Mouse (Mus musculus): ENCODE results near the gene Phldb2. TPM values are rescaled to one million over a fixed set of nuclear protein-coding genes. Genes with fewer than 3 reads are reported as not detected.

The Phldb2 gene
- total and polyA plus RNA-seq, 2 experiments from 2014 or later, result 32.8 to 33.2 TPM

- H3K4me2 ChIP-seq (ENCODE audit: low read depth, low read length), result no peak overlapping the region
- no peaks in the 10 kb centered on the region for H3K9me3 ChIP-seq (replicated peaks; ENCODE audit: control insufficient read depth, low read length)
- H3K36me3 ChIP-seq (replicated peaks; ENCODE audit: control insufficient read depth, insufficient read depth, low read length), result no peaks in the 10 kb centered on the region
- ATAC-seq (ENCODE audit: insufficient read depth, low read depth) (no peak), DNase-seq (ENCODE audit: low spot score) (no peak)
- peaks cover 25% of the 10 kb centered on the region for H3K4me1 ChIP-seq (ENCODE audit: control insufficient read depth, insufficient read depth)
- no peak overlapping the region for H3K27ac ChIP-seq (ENCODE audit: low read depth)
- H3K9ac ChIP-seq (replicated peaks; ENCODE audit: low read depth, low read length), result no peak overlapping the region
- TF ChIP-seq CTCF (IDR thresholded peaks at IDR 0.05; ENCODE audit: low read depth), result no peak
- TF ChIP-seq EP300 (IDR thresholded peaks at IDR 0.05; ENCODE audit: low read depth), result no peak
- 88% methylated on average over 5 of the region's 5 CpGs for WGBS
- no peaks in the 10 kb centered on the region for H3K27me3 ChIP-seq (ENCODE audit: control insufficient read depth, insufficient read depth, low read length)
- H3K4me3 ChIP-seq (ENCODE audit: low read depth, low read length), result no peak overlapping the region
These were observed 26.5 kb downstream of the Phldb2 start for GRCm38 (mm10) chr16:45926875-45927274.

GRCm38 (mm10) chr16:45923731-45924424, 29.5 kb downstream of the Phldb2 start:
- no peak for DNase-seq (ENCODE audit: low spot score)
- WGBS, result 49% methylated on average over 6 of the region's 6 CpGs
- peaks cover 25% of the 10 kb centered on the region for H3K4me1 ChIP-seq (ENCODE audit: control insufficient read depth, insufficient read depth)

DNA sequence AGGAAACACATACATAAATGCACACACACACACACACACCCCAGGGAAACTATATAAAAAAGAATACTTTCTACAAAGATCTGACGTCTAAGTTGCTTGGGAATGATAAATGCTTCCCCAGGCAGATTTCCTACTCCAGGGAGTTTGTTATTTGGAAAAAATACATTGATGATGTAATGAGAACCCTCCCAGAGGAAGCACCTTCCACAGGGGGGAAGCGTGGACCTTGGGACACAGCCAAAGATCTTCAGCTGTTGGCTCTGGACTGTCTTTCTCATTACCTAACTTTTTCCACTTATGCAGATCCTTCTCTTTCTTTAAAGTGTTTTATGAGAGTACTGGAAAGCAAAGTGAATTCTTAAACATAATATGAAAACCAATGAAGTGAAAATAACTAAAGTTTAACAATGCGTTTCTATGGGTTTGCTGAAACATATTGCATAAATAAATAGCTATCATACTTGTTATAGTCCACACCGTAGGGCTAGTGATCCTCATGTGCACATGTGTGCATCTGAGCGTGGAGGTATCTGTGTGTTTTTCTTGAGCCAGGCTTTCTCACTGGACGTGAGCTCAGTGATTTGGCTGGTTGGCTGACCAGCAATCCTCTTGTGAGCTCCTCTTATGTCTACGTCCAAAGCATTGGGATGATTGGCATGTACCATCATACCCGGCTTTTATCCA, 30.7 kb downstream of the Phldb2 start:
- no peaks in the 10 kb centered on the region for H3K9me3 ChIP-seq (replicated peaks; ENCODE audit: control insufficient read depth, low read length)
- ATAC-seq (ENCODE audit: insufficient read depth, low read depth), result peak; percentile 73
- peak overlapping the region; percentile 41 for H3K27ac ChIP-seq (ENCODE audit: low read depth)
- no peak overlapping the region for H3K4me3 ChIP-seq (ENCODE audit: low read depth, low read length)
- no peaks in the 10 kb centered on the region for H3K36me3 ChIP-seq (replicated peaks; ENCODE audit: control insufficient read depth, insufficient read depth, low read length)
- 57% methylated on average over 8 of the region's 8 CpGs for WGBS
- H3K4me1 ChIP-seq (ENCODE audit: control insufficient read depth, insufficient read depth), result peaks cover 20% of the 10 kb centered on the region
- no peak overlapping the region for H3K4me2 ChIP-seq (ENCODE audit: low read depth, low read length)
- TF ChIP-seq EP300 (IDR thresholded peaks at IDR 0.05; ENCODE audit: low read depth) (no peak), CTCF (IDR thresholded peaks at IDR 0.05; ENCODE audit: low read depth) (no peak)
- no peaks in the 10 kb centered on the region for H3K27me3 ChIP-seq (ENCODE audit: control insufficient read depth, insufficient read depth, low read length)
- DNase-seq (ENCODE audit: low spot score), result peak; percentile 65
- no peak overlapping the region for H3K9ac ChIP-seq (replicated peaks; ENCODE audit: low read depth, low read length)

More at GRCm38 (mm10) chr16:45923731-45924424, 29.5 kb downstream of the Phldb2 start:
- no peaks in the 10 kb centered on the region for H3K27me3 ChIP-seq (ENCODE audit: control insufficient read depth, insufficient read depth, low read length)
- peak overlapping the region; percentile 46; the same call in 1 of the 2 replicates for H3K27ac ChIP-seq (ENCODE audit: low read depth)
- H3K36me3 ChIP-seq (replicated peaks; ENCODE audit: control insufficient read depth, insufficient read depth, low read length), result no peaks in the 10 kb centered on the region
- no peak overlapping the region for H3K4me3 ChIP-seq (ENCODE audit: low read depth, low read length)
- no peak overlapping the region for H3K9ac ChIP-seq (replicated peaks; ENCODE audit: low read depth, low read length)
- no peak overlapping the region for H3K4me2 ChIP-seq (ENCODE audit: low read depth, low read length)
- TF ChIP-seq CTCF (IDR thresholded peaks at IDR 0.05; ENCODE audit: low read depth) (no peak), EP300 (IDR thresholded peaks at IDR 0.05; ENCODE audit: low read depth) (no peak)
- H3K9me3 ChIP-seq (replicated peaks; ENCODE audit: control insufficient read depth, low read length), result no peaks in the 10 kb centered on the region
- no peak for ATAC-seq (ENCODE audit: insufficient read depth, low read depth)

DNA sequence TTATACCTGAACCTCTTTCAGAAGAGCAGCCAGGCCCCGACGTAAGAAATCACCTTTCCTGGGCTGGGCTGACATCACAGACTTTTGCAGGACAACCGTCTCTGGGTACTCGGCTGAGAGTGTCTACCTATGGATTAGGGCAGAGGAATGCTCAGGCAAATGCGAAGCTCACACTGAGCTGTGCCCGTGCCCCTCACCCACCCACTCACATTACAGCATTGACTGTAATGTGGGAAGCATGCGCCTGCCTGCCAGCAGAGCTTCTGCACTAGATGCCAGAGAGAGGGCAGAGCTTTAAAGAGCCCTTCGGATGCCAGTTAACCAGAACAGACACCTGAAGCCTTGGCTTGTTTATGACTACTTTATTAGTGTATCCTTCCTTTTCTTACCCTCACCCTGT, 33.8 kb downstream of the Phldb2 start:
- no peak overlapping the region for H3K4me3 ChIP-seq (ENCODE audit: low read depth, low read length)
- 60% methylated on average over 8 of the region's 8 CpGs for WGBS
- H3K27ac ChIP-seq (ENCODE audit: low read depth), result no peak overlapping the region
- H3K9me3 ChIP-seq (replicated peaks; ENCODE audit: control insufficient read depth, low read length), result no peaks in the 10 kb centered on the region
- H3K9ac ChIP-seq (replicated peaks; ENCODE audit: low read depth, low read length), result no peak overlapping the region
- no peak overlapping the region for H3K4me2 ChIP-seq (ENCODE audit: low read depth, low read length)
- peaks cover 9% of the 10 kb centered on the region; the same call in 1 of the 2 replicates for H3K4me1 ChIP-seq (ENCODE audit: control insufficient read depth, insufficient read depth)
- no peaks in the 10 kb centered on the region for H3K36me3 ChIP-seq (replicated peaks; ENCODE audit: control insufficient read depth, insufficient read depth, low read length)
- DNase-seq (ENCODE audit: low spot score) (no peak), ATAC-seq (ENCODE audit: insufficient read depth, low read depth) (no peak)
- no peak for TF ChIP-seq CTCF (IDR thresholded peaks at IDR 0.05; ENCODE audit: low read depth)
- TF ChIP-seq EP300 (IDR thresholded peaks at IDR 0.05; ENCODE audit: low read depth), result no peak
- H3K27me3 ChIP-seq (ENCODE audit: control insufficient read depth, insufficient read depth, low read length), result no peaks in the 10 kb centered on the region

DNA sequence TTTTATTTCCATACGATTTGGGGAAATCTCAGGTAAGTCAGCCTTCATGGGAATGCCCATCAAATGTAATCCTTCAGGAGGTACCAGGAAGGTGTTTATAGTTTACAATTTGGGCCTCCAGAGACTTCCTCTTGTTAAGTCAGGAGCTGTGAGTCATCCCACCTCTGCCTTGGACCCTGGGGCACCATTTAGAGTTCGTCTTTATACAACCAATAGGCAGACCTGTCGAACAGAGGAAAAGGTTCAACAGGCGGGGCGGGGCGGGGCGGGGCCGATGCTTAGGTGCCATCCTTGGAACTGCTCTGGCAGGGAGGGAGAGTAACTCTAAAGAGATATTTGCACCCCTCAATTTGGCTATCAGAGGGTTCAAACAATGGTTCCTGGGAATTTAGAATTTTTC, 49.8 kb downstream of the Phldb2 start:
- H3K36me3 ChIP-seq (replicated peaks; ENCODE audit: control insufficient read depth, insufficient read depth, low read length), result no peaks in the 10 kb centered on the region

More for the DNA sequence above, 49.8 kb downstream of the Phldb2 start:
- no peak overlapping the region for H3K27ac ChIP-seq (ENCODE audit: low read depth)
- H3K4me3 ChIP-seq (ENCODE audit: low read depth, low read length), result no peak overlapping the region
- no peaks in the 10 kb centered on the region for H3K27me3 ChIP-seq (ENCODE audit: control insufficient read depth, insufficient read depth, low read length)
- no peak for TF ChIP-seq EP300 (IDR thresholded peaks at IDR 0.05; ENCODE audit: low read depth)
- no peak for TF ChIP-seq CTCF (IDR thresholded peaks at IDR 0.05; ENCODE audit: low read depth)
- 80% methylated on average over 8 of the region's 8 CpGs for WGBS
- no peaks in the 10 kb centered on the region for H3K9me3 ChIP-seq (replicated peaks; ENCODE audit: control insufficient read depth, low read length)
- no peaks in the 10 kb centered on the region for H3K4me1 ChIP-seq (ENCODE audit: control insufficient read depth, insufficient read depth)
- ATAC-seq (ENCODE audit: insufficient read depth, low read depth) (no peak), DNase-seq (ENCODE audit: low spot score) (no peak)
- no peak overlapping the region for H3K9ac ChIP-seq (replicated peaks; ENCODE audit: low read depth, low read length)
- H3K4me2 ChIP-seq (ENCODE audit: low read depth, low read length), result no peak overlapping the region
